ENCODE assay signal across 12 mouse cellular contexts in genomic region chr13:78206891-78207430, GRCm38 (mm10). TPM values are rescaled to one million over a fixed set of nuclear protein-coding genes. Genes with fewer than 3 reads are reported as not detected.
DNase-seq lines count a peak whose midpoint lies in the region; ATAC-seq lines count a peak whose summit lies in the region.
"Had no signal": no experiment of that assay in that cellular context is flagged by ENCODE, and none has a peak within 500 bp of the region (broad histone marks: within the 10 kb centered on the region; RNA-seq: fewer than 3 reads in every experiment).

No protein-coding gene starts in this region.

- no peak overlapping the region for H3K4me3 ChIP-seq in forebrain, embryonic 11.5 days (ENCODE audit: low read depth, low read length)
- H3K4me3 ChIP-seq in midbrain, embryonic 12.5 days: 0 out of 2 replicates have a peak overlapping the region, but pooled peaks have one; percentile 9
- H3K4me3 ChIP-seq in limb, embryonic 10.5 days: no peak overlapping the region
- H3K4me3 ChIP-seq: limb, embryonic 13.5 days had no signal

- H3K4me1 ChIP-seq in forebrain, embryonic 11.5 days (replicated peaks; ENCODE audit: control insufficient read depth, insufficient read depth, low read length): peaks cover 43% of the 10 kb centered on the region
- peaks cover 71% of the 10 kb centered on the region for H3K4me1 ChIP-seq in midbrain, embryonic 12.5 days
- H3K4me1 ChIP-seq in limb, embryonic 10.5 days: peaks cover 68% of the 10 kb centered on the region

- H3K9ac ChIP-seq in forebrain, embryonic 11.5 days (ENCODE audit: low read length): peak overlapping the region; percentile 13
- H3K9ac ChIP-seq in midbrain, embryonic 12.5 days (replicated peaks): peak overlapping the region; percentile 28; the same call in 1 of the 2 replicates
- H3K9ac ChIP-seq: limb, embryonic 13.5 days had no signal

- H3K9me3 ChIP-seq in forebrain, embryonic 11.5 days (ENCODE audit: control insufficient read depth, low read length): no peaks in the 10 kb centered on the region
- no peaks in the 10 kb centered on the region for H3K9me3 ChIP-seq in midbrain, embryonic 12.5 days
- H3K9me3 ChIP-seq in limb, embryonic 10.5 days (replicated peaks): no peaks in the 10 kb centered on the region
- H3K9me3 ChIP-seq: limb, embryonic 13.5 days had no signal

- ATAC-seq in forebrain, embryonic 11.5 days (replicated peaks; ENCODE audit: low FRiP score): no peak
- ATAC-seq in midbrain, embryonic 12.5 days (ENCODE audit: low FRiP score, low read depth): no peak

- peaks cover 27% of the 10 kb centered on the region for H3K27me3 ChIP-seq in forebrain, embryonic 11.5 days (ENCODE audit: control insufficient read depth, insufficient read depth, low read length)
- peaks cover 13% of the 10 kb centered on the region; the same call in 1 of the 2 replicates for H3K27me3 ChIP-seq in midbrain, embryonic 12.5 days
- H3K27me3 ChIP-seq in limb, embryonic 10.5 days (ENCODE audit: low read depth, poor library complexity, severe bottlenecking): peaks cover 97% of the 10 kb centered on the region

- H3K27ac ChIP-seq in forebrain, embryonic 11.5 days (ENCODE audit: low read depth, low read length): peak overlapping the region; percentile 15
- peak overlapping the region; percentile 66 for H3K27ac ChIP-seq in midbrain, embryonic 12.5 days (replicated peaks)
- H3K27ac ChIP-seq in limb, embryonic 10.5 days: no peak overlapping the region
- H3K27ac ChIP-seq: limb, embryonic 13.5 days had no signal

- 9% methylated on average over 7 of the region's 7 CpGs for WGBS in forebrain, embryonic 11.5 days
- 9% methylated on average over 7 of the region's 7 CpGs for WGBS in midbrain, embryonic 12.5 days
- WGBS in limb, embryonic 10.5 days: 39% methylated on average over 7 of the region's 7 CpGs

- no peaks in the 10 kb centered on the region for H3K36me3 ChIP-seq in forebrain, embryonic 11.5 days (ENCODE audit: control insufficient read depth, insufficient read depth, low read length)
- H3K36me3 ChIP-seq in midbrain, embryonic 12.5 days: no peaks in the 10 kb centered on the region
- H3K36me3 ChIP-seq in limb, embryonic 10.5 days: no peaks in the 10 kb centered on the region
- H3K36me3 ChIP-seq: limb, embryonic 13.5 days had no signal

- peak; percentile 12 to 42 for DNase-seq in right cerebral cortex, adult 2 months (ENCODE audit: low spot score in 2 of 2)
- DNase-seq in right cerebral cortex, postnatal 14 days: no peak
- no peak for DNase-seq in forebrain, embryonic 11.5 days (ENCODE audit: low spot score)
- DNase-seq in limb, embryonic 10.5 days (ENCODE audit: low spot score): no peak
- DNase-seq in spleen, postnatal 14 days (ENCODE audit: low spot score in 2 of 2): no peak
- no peak for DNase-seq in left cerebral cortex, adult 11 months (ENCODE audit: low spot score)
- DNase-seq: gastrocnemius, postnatal 25 days; kidney, adult 9 months; lung, postnatal 36 days; thymus, postnatal 36 days had no signal

- peak overlapping the region; percentile 40 for H3K4me2 ChIP-seq in forebrain, embryonic 11.5 days (ENCODE audit: low read depth, low read length, severe bottlenecking)
- peak overlapping the region; percentile 78 for H3K4me2 ChIP-seq in midbrain, embryonic 12.5 days (replicated peaks)
- H3K4me2 ChIP-seq: limb, embryonic 13.5 days had no signal

RNA-seq across cellular contexts. Expression of gene Nr2f1, which starts 7.4 kb away (rescaled TPM):
- polyA plus RNA-seq in forebrain, embryonic 11.5 days (2014; fragmentation: Nextera tagmentation; extraction: Ambion mirVana): 110 and 122 TPM in 2 replicates
- 62.3 and 84.1 TPM in 2 replicates for polyA plus RNA-seq in midbrain, embryonic 12.5 days (2016; fragmentation: Nextera tagmentation; extraction: Ambion mirVana)
- polyA plus RNA-seq in limb, embryonic 10.5 days (2016; fragmentation: Nextera tagmentation; extraction: Ambion mirVana): 18.2 and 19.6 TPM in 2 replicates

Comparison
In these comparisons a context has a peak if more than half of its experiments do, and no peak if none do; other contexts are left out.
1. DNase-seq: peak in right cerebral cortex, adult 2 months (2 of 2); none in right cerebral cortex, postnatal 14 days (single experiment), forebrain, embryonic 11.5 days (single experiment), limb, embryonic 10.5 days (single experiment), spleen, postnatal 14 days (0 of 2) and left cerebral cortex, adult 11 months (single experiment).